Mouse (Mus musculus) hindbrain, embryonic 11.5 days (tissue): ENCODE measurements around the gene Ngb. TPM values are rescaled to one million over a fixed set of nuclear protein-coding genes. Genes with fewer than 3 reads are reported as not detected.

Experiments used
- ATAC-seq: fragments of 200-750 bp; cut with Nextera tagmentation; 2 replicates; pipeline ENCODE4 v1.8.0; 2017; ENCODE audit warnings: mild to moderate bottlenecking, moderate TSS enrichment, moderate library complexity; ENCODE audit not compliant: low FRiP score
- DNase-seq: peaks from one replicate; pipeline ENCODE4 v3.0.0-alpha.2; 2015; ENCODE audit warnings: low spot score
- H3K27ac ChIP-seq: fragments of 300-500 bp; sonication (generic); 2 replicates; pipeline ENCODE4 v1.5.1; 2014; ENCODE audit warnings: mild to moderate bottlenecking, low read depth, low read length
- H3K27me3 ChIP-seq: fragments of 300-500 bp; sonication (generic); 2 replicates; pipeline ENCODE4 v1.6.1; 2014; ENCODE audit warnings: mild to moderate bottlenecking, low read length, moderate library complexity, mixed read lengths; ENCODE audit not compliant: control insufficient read depth, insufficient read depth
- H3K36me3 ChIP-seq: fragments of 300-500 bp; sonication (generic); 2 replicates; pipeline ENCODE4 v1.6.1; 2014; ENCODE audit warnings: mild to moderate bottlenecking, low read length, moderate library complexity, mixed read lengths; ENCODE audit not compliant: control insufficient read depth, insufficient read depth
- H3K4me1 ChIP-seq: fragments of 300-500 bp; sonication (generic); replicated peaks from 2 replicates; pipeline ENCODE4 v1.6.1; 2014; ENCODE audit warnings: low read length, mixed read lengths; ENCODE audit not compliant: control insufficient read depth, insufficient read depth
- H3K4me2 ChIP-seq: fragments of 300-500 bp; sonication (generic); replicated peaks from 2 replicates; pipeline ENCODE4 v1.6.1; 2014; ENCODE audit warnings: mild to moderate bottlenecking, low read depth, low read length
- H3K4me3 ChIP-seq: fragments of 300-500 bp; sonication (generic); 2 replicates; pipeline ENCODE4 v1.5.1; 2014; ENCODE audit warnings: low read depth, low read length
- H3K9ac ChIP-seq: fragments of 300-500 bp; sonication (generic); 2 replicates; pipeline ENCODE4 v1.6.1; 2014; ENCODE audit warnings: low read depth, low read length
- H3K9me3 ChIP-seq: fragments of 300-500 bp; sonication (generic); 2 replicates; pipeline ENCODE4 v1.6.1; 2016; ENCODE audit warnings: low read length; ENCODE audit not compliant: control insufficient read depth
- WGBS: fragments of 180-500 bp; shearing (Covaris S2); extraction: QIAGEN DNeasy Blood & Tissue Kit; methylation state at CpG from one replicate; pipeline ENCODE4 v1.1.7; 2014; 5-methylcytosine and 5-hydroxymethylcytosine counted together
- polyA plus RNA-seq: library from polyadenylated mRNA; unstranded; fragments of >200 nt; fragmentation: Nextera tagmentation; extraction: Ambion mirVana; gene quantifications from 2 replicates; pipeline ENCODE4 v1.2.1, GENCODE M21; 2014

Gene Ngb
- polyA plus RNA-seq, 1 experiment from 2014 or later = 0.14 TPM

DNA sequence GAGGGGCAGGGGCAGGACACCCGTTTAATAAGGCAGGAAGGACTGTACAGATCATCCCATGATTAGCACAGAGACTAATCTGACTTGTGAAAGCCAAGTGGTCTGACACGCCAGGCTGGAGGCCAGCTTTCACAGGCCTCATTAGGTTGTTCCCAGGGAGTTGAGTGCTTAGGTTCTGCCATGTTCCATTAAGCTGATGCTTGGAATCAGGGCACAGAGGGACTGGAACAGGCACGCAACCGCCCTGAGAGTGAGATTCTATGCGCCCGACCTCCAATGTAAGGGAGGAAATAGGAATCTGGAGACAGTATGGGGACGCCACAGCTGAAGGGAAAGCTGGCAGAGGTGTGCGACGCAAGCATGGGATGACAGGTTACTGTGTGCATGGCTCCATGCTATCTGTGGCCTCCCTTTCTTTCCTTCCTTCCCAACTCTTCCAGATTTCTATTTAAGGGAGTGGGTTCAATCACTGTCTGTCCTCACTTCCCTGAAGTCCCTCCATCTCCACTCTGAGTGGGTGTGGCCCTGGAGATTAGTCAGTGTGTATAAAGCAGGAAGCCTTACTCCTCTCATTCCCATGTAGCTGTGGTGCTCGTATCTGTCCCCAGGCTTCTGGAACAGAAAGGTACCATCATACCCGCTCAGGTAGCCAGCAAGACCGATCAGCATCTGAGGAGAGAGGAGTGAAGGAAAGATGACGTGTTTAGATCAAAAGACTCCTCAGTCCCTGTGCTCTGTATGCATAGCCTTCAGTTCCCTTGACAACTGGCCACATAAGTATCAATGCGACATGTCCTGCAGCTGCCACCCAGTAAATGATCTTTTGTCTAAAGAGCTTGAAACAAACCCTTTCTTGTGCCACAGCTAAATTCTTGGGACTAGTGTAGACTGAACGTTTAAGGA is 35.4 kb upstream of the Ngb start:
- Histone ChIP-seq H3K9ac (no peak overlapping the region), H3K4me3 (no peak overlapping the region), H3K9me3 (no peaks in the 10 kb centered on the region), H3K27me3 (no peaks in the 10 kb centered on the region), H3K27ac (peak overlapping the region; percentile 54), H3K4me1 (no peaks in the 10 kb centered on the region), H3K36me3 (no peaks in the 10 kb centered on the region), H3K4me2 (no peak overlapping the region)
- 68% methylated on average over 15 of the region's 15 CpGs for WGBS
- DNase-seq = peak; percentile 41
- peak; percentile 89 for ATAC-seq

DNA sequence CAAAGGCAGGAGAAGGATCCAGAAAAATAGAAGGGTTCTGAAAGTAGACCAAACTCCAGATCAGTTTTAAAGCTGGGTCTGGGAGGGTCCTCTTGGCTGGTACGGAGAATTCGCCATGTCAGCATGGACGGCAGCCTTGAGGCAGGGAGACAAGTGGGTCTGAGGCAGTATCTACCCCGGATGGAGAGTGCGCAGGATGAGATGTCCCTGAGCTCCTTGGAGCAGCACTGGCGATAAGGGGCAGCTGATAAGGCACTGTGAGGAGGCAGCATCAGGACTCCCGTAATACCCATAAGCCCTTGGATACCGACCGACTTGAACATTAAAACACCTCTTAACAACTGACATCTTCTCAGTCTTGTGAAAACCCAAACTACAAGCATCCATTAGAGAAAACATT is 30.4 kb upstream of the Ngb start:
- H3K36me3 ChIP-seq = no peaks in the 10 kb centered on the region
- ATAC-seq (no peak), DNase-seq (no peak)
- H3K4me2 ChIP-seq = no peak overlapping the region
- no peak overlapping the region for H3K27ac ChIP-seq
- no peaks in the 10 kb centered on the region for H3K27me3 ChIP-seq
- H3K4me3 ChIP-seq = no peak overlapping the region
- H3K9me3 ChIP-seq = no peaks in the 10 kb centered on the region
- H3K4me1 ChIP-seq = no peaks in the 10 kb centered on the region
- 93% methylated on average over 9 of the region's 9 CpGs for WGBS
- H3K9ac ChIP-seq = no peak overlapping the region

GRCm38 (mm10) chr12:87132210-87132609 is 29.9 kb upstream of the Ngb start:
- no peaks in the 10 kb centered on the region for H3K4me1 ChIP-seq
- 92% methylated on average over 6 of the region's 6 CpGs for WGBS
- ATAC-seq (no peak), DNase-seq (no peak)
- H3K4me3 ChIP-seq = no peak overlapping the region
- H3K27ac ChIP-seq = no peak overlapping the region
- no peak overlapping the region for H3K4me2 ChIP-seq
- H3K27me3 ChIP-seq = no peaks in the 10 kb centered on the region
- no peaks in the 10 kb centered on the region for H3K36me3 ChIP-seq
- H3K9me3 ChIP-seq = no peaks in the 10 kb centered on the region
- H3K9ac ChIP-seq = no peak overlapping the region

- H3K27ac ChIP-seq = no peak overlapping the region
- no peak overlapping the region for H3K4me2 ChIP-seq
- no peak overlapping the region for H3K9ac ChIP-seq
- WGBS = 78% methylated on average over 3 of the region's 3 CpGs
- H3K27me3 ChIP-seq = no peaks in the 10 kb centered on the region
- H3K4me1 ChIP-seq = no peaks in the 10 kb centered on the region
- DNase-seq (peak; percentile 37), ATAC-seq (no peak)
- no peaks in the 10 kb centered on the region for H3K36me3 ChIP-seq
- H3K4me3 ChIP-seq = no peak overlapping the region
- H3K9me3 ChIP-seq = no peaks in the 10 kb centered on the region
Observed at GRCm38 (mm10) chr12:87131619-87132018, 29.3 kb upstream of the Ngb start.

- 75% methylated on average over 2 of the region's 2 CpGs for WGBS
- H3K27me3 ChIP-seq = no peaks in the 10 kb centered on the region
- no peaks in the 10 kb centered on the region for H3K4me1 ChIP-seq
- no peak overlapping the region for H3K27ac ChIP-seq
- H3K36me3 ChIP-seq = no peaks in the 10 kb centered on the region
- no peak overlapping the region for H3K4me2 ChIP-seq
- no peak overlapping the region for H3K4me3 ChIP-seq
- DNase-seq (no peak), ATAC-seq (no peak)
- no peak overlapping the region for H3K9ac ChIP-seq
- no peaks in the 10 kb centered on the region for H3K9me3 ChIP-seq
Observed at GRCm38 (mm10) chr12:87131181-87131580, 28.8 kb upstream of the Ngb start.

GRCm38 (mm10) chr12:87130224-87130623 is 27.9 kb upstream of the Ngb start:
- Histone ChIP-seq H3K27me3 (no peaks in the 10 kb centered on the region), H3K4me1 (no peaks in the 10 kb centered on the region), H3K9me3 (no peaks in the 10 kb centered on the region), H3K36me3 (no peaks in the 10 kb centered on the region), H3K27ac (no peak overlapping the region), H3K9ac (no peak overlapping the region), H3K4me2 (no peak overlapping the region), H3K4me3 (no peak overlapping the region)
- 88% methylated on average over 4 of the region's 4 CpGs for WGBS
- no peak for ATAC-seq
- DNase-seq = no peak

DNA sequence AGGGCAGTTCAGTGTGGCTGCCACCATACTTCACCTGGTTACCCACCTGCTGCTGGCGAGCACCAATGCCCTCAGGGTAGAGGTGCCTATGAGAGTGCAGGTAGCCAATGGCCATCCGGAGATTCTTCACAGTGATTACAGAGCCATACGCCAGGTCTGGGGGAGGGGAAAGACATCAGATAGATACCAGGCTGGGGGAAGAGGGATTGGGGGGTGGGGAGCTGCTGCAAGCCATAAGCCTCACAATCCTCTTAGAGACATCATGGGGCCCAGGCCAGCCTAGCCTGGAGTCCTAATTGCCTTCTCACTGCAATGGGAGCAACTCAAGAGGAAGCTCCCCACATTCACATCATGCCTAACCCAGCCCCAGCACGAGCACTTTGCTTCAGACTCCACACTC is 24.9 kb upstream of the Ngb start:
- H3K4me2 ChIP-seq = no peak overlapping the region
- H3K9me3 ChIP-seq = no peaks in the 10 kb centered on the region
- no peak overlapping the region for H3K4me3 ChIP-seq
- no peaks in the 10 kb centered on the region for H3K27me3 ChIP-seq
- no peaks in the 10 kb centered on the region for H3K36me3 ChIP-seq
- H3K9ac ChIP-seq = no peak overlapping the region
- ATAC-seq (no peak), DNase-seq (no peak)
- H3K4me1 ChIP-seq = no peaks in the 10 kb centered on the region
- 70% methylated on average over 4 of the region's 4 CpGs for WGBS
- H3K27ac ChIP-seq = no peak overlapping the region

- Histone ChIP-seq H3K27me3 (no peaks in the 10 kb centered on the region), H3K9ac (no peak overlapping the region), H3K9me3 (no peaks in the 10 kb centered on the region), H3K36me3 (no peaks in the 10 kb centered on the region; the same call in 1 of the 2 replicates), H3K4me1 (no peaks in the 10 kb centered on the region), H3K4me2 (no peak overlapping the region), H3K4me3 (no peak overlapping the region), H3K27ac (no peak overlapping the region)
- no peak for ATAC-seq
- WGBS = 96% methylated on average over 4 of the region's 4 CpGs
- DNase-seq = no peak
Observed at GRCm38 (mm10) chr12:87121918-87122589, 19.7 kb upstream of the Ngb start.
